9 mouse cellular contexts compared by ENCODE assay signal in the genomic region with DNA sequence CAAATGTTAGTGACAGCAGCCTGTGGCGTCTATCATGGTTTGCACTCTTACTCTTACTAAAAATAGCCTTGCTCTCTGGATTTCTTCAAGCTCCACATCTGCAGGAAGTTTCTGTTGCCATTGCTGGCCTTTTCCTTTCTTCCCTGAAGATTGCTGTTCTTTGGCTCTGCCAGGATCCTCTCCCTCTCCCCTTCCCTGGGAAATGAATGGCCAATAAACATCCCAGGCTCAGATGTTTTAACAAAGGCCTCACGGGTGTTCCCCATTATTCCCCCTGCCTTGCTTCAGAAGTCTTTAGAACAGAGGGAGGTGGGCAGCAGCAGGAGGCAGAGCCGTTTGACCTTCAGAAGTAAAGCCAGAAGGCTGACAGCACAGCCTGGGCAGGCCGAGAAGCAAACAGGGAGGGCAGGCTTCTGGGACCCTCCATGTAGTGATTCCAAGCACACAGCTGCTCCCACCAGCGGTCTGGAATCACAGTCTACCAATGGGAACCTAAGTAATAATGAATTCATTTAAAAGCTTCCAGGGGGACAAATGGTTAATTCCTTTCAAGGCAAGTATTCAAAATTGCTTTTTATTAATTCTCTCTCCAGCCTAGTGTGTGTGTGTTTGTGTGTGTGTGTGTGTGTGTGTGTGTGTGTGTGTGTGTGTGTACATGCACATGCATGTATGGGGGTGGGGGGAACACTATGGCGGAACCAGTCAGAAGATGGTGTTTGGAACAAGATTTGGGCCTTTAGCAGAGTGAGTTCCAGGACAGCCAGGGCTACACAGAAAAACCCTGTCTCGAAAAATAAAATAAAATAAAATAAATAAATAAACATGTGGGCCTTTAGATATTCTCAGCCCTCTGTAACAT.
DNase-seq lines count a peak whose midpoint lies in the region; ATAC-seq and TF ChIP-seq lines count a peak whose summit lies in the region.
"Had no signal": no experiment of that assay in that cellular context is flagged by ENCODE, and none has a peak within 500 bp of the region (broad histone marks: within the 10 kb centered on the region; RNA-seq: fewer than 3 reads in every experiment).

No protein-coding gene starts in this region.

- H3K4me1 ChIP-seq in kidney, embryonic 16.5 days (ENCODE audit: insufficient read depth, low read length), result peaks cover 14% of the 10 kb centered on the region
- no peaks in the 10 kb centered on the region for H3K4me1 ChIP-seq in kidney, adult 2 months (ENCODE audit: control insufficient read depth, insufficient read depth, low read length)
- H3K4me1 ChIP-seq in forebrain, embryonic 11.5 days (replicated peaks; ENCODE audit: control insufficient read depth, insufficient read depth, low read length), result peaks cover 11% of the 10 kb centered on the region
- peaks cover 37% of the 10 kb centered on the region for H3K4me1 ChIP-seq in hindbrain, embryonic 13.5 days (replicated peaks)
- peaks cover 19% of the 10 kb centered on the region for H3K4me1 ChIP-seq in neural tube, embryonic 11.5 days (ENCODE audit: control insufficient read depth, insufficient read depth, low read length)
- H3K4me1 ChIP-seq: liver, embryonic 15.5 days had no signal

- H3K36me3 ChIP-seq in kidney, embryonic 16.5 days (ENCODE audit: insufficient read depth, low read length), result no peaks in the 10 kb centered on the region
- H3K36me3 ChIP-seq in kidney, adult 2 months (ENCODE audit: control insufficient read depth, insufficient read depth, low read length), result no peaks in the 10 kb centered on the region
- no peaks in the 10 kb centered on the region for H3K36me3 ChIP-seq in forebrain, embryonic 11.5 days (ENCODE audit: control insufficient read depth, insufficient read depth, low read length)
- peaks cover 8% of the 10 kb centered on the region; the same call in 1 of the 2 replicates for H3K36me3 ChIP-seq in hindbrain, embryonic 13.5 days
- no peaks in the 10 kb centered on the region for H3K36me3 ChIP-seq in neural tube, embryonic 11.5 days (ENCODE audit: control insufficient read depth, insufficient read depth, low read length)
- H3K36me3 ChIP-seq: liver, embryonic 15.5 days had no signal

- WGBS in kidney, embryonic 16.5 days, result 33% methylated on average over 7 of the region's 7 CpGs
- 62% methylated on average over 7 of the region's 7 CpGs for WGBS in kidney, adult 2 months
- 16% methylated on average over 7 of the region's 7 CpGs for WGBS in forebrain, embryonic 11.5 days
- WGBS in hindbrain, embryonic 13.5 days, result 11% methylated on average over 7 of the region's 7 CpGs
- 16% methylated on average over 7 of the region's 7 CpGs for WGBS in neural tube, embryonic 11.5 days

- no peaks in the 10 kb centered on the region for H3K27me3 ChIP-seq in kidney, embryonic 16.5 days (ENCODE audit: insufficient read depth, low read length)
- no peaks in the 10 kb centered on the region for H3K27me3 ChIP-seq in kidney, adult 2 months (replicated peaks; ENCODE audit: control insufficient read depth, insufficient read depth, low read length)
- H3K27me3 ChIP-seq in forebrain, embryonic 11.5 days (ENCODE audit: control insufficient read depth, insufficient read depth, low read length), result no peaks in the 10 kb centered on the region
- no peaks in the 10 kb centered on the region for H3K27me3 ChIP-seq in hindbrain, embryonic 13.5 days
- no peaks in the 10 kb centered on the region for H3K27me3 ChIP-seq in neural tube, embryonic 11.5 days (ENCODE audit: control insufficient read depth, insufficient read depth, low read length)
- H3K27me3 ChIP-seq: liver, embryonic 15.5 days had no signal

- H3K9ac ChIP-seq in kidney, embryonic 16.5 days (replicated peaks; ENCODE audit: low read length), result 0 out of 2 replicates have a peak overlapping the region, but pooled peaks have one; percentile 20
- H3K9ac ChIP-seq in forebrain, embryonic 11.5 days (ENCODE audit: low read length), result no peak overlapping the region
- peak overlapping the region; percentile 35; the same call in 1 of the 2 replicates for H3K9ac ChIP-seq in hindbrain, embryonic 13.5 days
- no peak overlapping the region; the same call in 1 of the 2 replicates for H3K9ac ChIP-seq in neural tube, embryonic 11.5 days (ENCODE audit: low read length)
- H3K9ac ChIP-seq: liver, embryonic 15.5 days had no signal

- no peak overlapping the region for H3K4me3 ChIP-seq in kidney, embryonic 16.5 days (ENCODE audit: low read length)
- no peak overlapping the region for H3K4me3 ChIP-seq in kidney, adult 2 months (ENCODE audit: insufficient read depth, low read depth, low read length)
- no peak overlapping the region for H3K4me3 ChIP-seq in forebrain, embryonic 11.5 days (ENCODE audit: low read depth, low read length)
- no peak overlapping the region for H3K4me3 ChIP-seq in hindbrain, embryonic 13.5 days
- H3K4me3 ChIP-seq in neural tube, embryonic 11.5 days (ENCODE audit: low read depth, low read length), result no peak overlapping the region
- H3K4me3 ChIP-seq: liver, embryonic 15.5 days had no signal

- no peak for TF ChIP-seq POLR2A in kidney, adult 2 months (IDR thresholded peaks at IDR 0.05; ENCODE audit: low read depth, low read length)

- H3K27ac ChIP-seq in kidney, embryonic 16.5 days (ENCODE audit: low read length), result 0 out of 2 replicates have a peak overlapping the region, but pooled peaks have one; percentile 26
- no peak overlapping the region for H3K27ac ChIP-seq in kidney, adult 2 months (ENCODE audit: insufficient read depth, low read depth, low read length)
- peak overlapping the region; percentile 57 for H3K27ac ChIP-seq in forebrain, embryonic 11.5 days (ENCODE audit: low read depth, low read length)
- H3K27ac ChIP-seq in hindbrain, embryonic 13.5 days, result peak overlapping the region; percentile 89
- H3K27ac ChIP-seq in neural tube, embryonic 11.5 days (ENCODE audit: low read depth, low read length), result peak overlapping the region; percentile 75
- H3K27ac ChIP-seq: liver, embryonic 15.5 days had no signal

- TF ChIP-seq CTCF in kidney, adult 2 months (conservative IDR thresholded peaks at IDR 0.05; ENCODE audit: insufficient read depth, insufficient read length, low read depth, low read length), result no peak

- H3K4me2 ChIP-seq in kidney, embryonic 16.5 days (replicated peaks; ENCODE audit: low read depth, low read length), result no peak overlapping the region
- no peak overlapping the region for H3K4me2 ChIP-seq in forebrain, embryonic 11.5 days (ENCODE audit: low read depth, low read length, severe bottlenecking)
- 0 out of 2 replicates have a peak overlapping the region, but pooled peaks have one; percentile 4 for H3K4me2 ChIP-seq in hindbrain, embryonic 13.5 days
- no peak overlapping the region for H3K4me2 ChIP-seq in neural tube, embryonic 11.5 days (ENCODE audit: low read depth)
- H3K4me2 ChIP-seq: liver, embryonic 15.5 days had no signal

- H3K9me3 ChIP-seq in kidney, embryonic 16.5 days (ENCODE audit: low read length), result no peaks in the 10 kb centered on the region
- H3K9me3 ChIP-seq in forebrain, embryonic 11.5 days (ENCODE audit: control insufficient read depth, low read length), result no peaks in the 10 kb centered on the region; the same call in 1 of the 2 replicates
- H3K9me3 ChIP-seq in hindbrain, embryonic 13.5 days, result no peaks in the 10 kb centered on the region
- H3K9me3 ChIP-seq in neural tube, embryonic 11.5 days (ENCODE audit: control insufficient read depth, low read length), result no peaks in the 10 kb centered on the region
- H3K9me3 ChIP-seq: liver, embryonic 15.5 days had no signal

- ATAC-seq in kidney, embryonic 16.5 days (ENCODE audit: low FRiP score, low TSS enrichment), result no peak
- peak; percentile 86 for ATAC-seq in forebrain, embryonic 11.5 days (replicated peaks; ENCODE audit: low FRiP score)
- peak; percentile 66 for ATAC-seq in hindbrain, embryonic 13.5 days (ENCODE audit: low FRiP score)
- peak; percentile 85 for ATAC-seq in neural tube, embryonic 11.5 days (ENCODE audit: insufficient read depth, low FRiP score, low TSS enrichment)

- no peak for DNase-seq in kidney, adult 2 months
- peak; percentile 70 for DNase-seq in forebrain, embryonic 11.5 days (ENCODE audit: low spot score)
- peak; percentile 81 for DNase-seq in neural tube, embryonic 11.5 days (ENCODE audit: low spot score)
- no peak for DNase-seq in ovary, postnatal 10 days (ENCODE audit: low spot score)
- no peak for DNase-seq in thymus, postnatal 25 days
- DNase-seq in spleen, postnatal 4 days (ENCODE audit: low spot score in 2 of 2), result no peak

Comparison
In these comparisons a context has a peak if more than half of its experiments do, and no peak if none do; other contexts are left out.
1. H3K9ac ChIP-seq: peak in kidney, embryonic 16.5 days (single experiment) and hindbrain, embryonic 13.5 days (single experiment); none in forebrain, embryonic 11.5 days (single experiment) and neural tube, embryonic 11.5 days (single experiment).
2. DNase-seq: peak in forebrain, embryonic 11.5 days (single experiment) and neural tube, embryonic 11.5 days (single experiment); none in kidney, adult 2 months (single experiment), ovary, postnatal 10 days (single experiment), thymus, postnatal 25 days (single experiment) and spleen, postnatal 4 days (0 of 2).